Mouse (Mus musculus) mouse embryonic stem cell (cell line): ENCODE results near the gene Fbh1.

Source experiments
- in situ Hi-C, 2 experiments: fragments of 300-500 bp; cut with MboI; formaldehyde crosslinking; loops; 1 replicate in 1 of 2; 3 replicates in 1 of 2; pipeline ENCODE4 v1.14.3; 2019 to 2020; ENCODE audit warnings: low sequenced_read_pairs in 2 of 2, low pct_unique_long_range_greater_than_20kb in 1 of 2, mixed read lengths in 1 of 2; ENCODE audit not compliant: unreplicated experiment in 1 of 2

Gene Fbh1

DNA sequence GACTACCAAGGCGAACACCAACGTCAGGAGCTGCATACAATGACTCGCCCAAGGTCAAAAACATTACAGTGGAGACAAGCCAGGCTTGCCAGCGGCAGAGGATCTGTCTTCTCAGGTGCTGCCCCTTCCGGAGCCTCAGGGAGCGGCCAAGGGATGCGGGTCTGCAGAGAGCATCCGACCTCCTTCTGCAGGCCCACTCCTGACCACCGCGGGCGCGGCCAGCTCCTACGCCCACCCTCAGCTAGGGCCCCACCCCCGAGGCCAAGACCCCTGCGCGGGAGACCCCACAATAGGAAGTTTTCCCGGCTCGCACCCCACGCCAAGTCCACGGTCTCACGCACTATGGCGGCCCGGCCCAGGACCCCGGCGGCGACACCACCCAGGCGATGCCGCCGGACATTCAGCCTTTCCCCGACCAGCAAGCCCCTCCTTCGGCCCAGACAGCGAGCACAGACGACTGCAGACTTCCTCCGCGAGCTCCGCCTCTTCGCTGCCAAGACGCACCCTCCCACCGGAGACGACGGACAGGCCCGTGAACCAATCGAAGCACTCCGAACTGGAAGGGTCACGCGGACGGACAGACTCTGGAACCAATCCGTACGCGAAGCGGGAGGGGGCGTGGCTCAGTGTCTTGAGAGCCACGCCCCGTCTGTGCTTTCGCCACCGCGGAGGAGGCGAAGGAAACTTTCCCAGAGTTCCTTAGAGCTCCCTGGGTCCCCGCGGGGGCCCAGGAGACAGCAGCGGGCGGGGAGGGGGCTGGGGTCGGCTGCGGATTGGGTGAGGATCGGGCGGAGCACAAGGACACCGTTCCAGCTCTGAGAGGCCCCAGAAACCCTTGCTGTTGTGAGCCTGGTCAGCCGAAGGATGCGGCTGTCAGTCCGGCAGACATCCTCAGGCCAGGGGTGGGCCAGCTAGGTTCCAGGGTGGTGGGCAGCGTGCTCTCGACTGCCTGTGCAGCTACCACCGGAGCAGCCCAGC is at the start of gene Fbh1, which contains the start of gene Ankrd16:
Gene Fbh1, minus strand, starts transcription at position 492 of the 978 bp plus-strand sequence.
Gene Ankrd16, plus strand, starts transcription at position 786 of the 978 bp plus-strand sequence.
- in situ Hi-C loops: no loop called here

DNA sequence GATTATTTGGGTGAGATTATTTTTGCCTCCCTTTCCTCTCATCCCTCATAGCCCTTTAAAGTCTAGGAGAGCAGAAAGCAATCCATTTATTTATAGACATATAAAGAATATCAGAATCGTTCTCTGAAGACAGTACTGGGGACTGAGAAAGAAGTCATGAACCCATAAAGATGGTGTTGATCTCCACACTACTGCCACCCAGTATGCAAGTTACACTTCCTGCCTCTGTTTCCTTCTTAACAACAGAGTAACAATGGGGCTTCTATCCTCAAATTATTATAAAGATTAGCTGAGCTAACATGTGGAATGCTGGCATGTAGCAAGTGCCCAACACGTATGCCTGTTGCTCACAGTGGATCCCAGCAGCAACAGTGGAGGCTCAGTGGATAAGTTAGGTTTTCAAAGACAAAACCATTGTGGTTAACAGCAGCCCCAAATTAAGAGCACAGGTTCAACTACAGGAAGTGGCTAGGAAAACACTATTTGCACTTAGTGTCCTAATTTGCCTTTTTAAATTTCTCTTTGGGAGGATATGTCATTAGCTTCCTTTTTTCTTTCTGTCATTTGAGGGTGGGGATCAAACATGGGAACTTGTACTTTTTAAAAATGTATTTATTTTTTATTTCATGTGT is 24.0 kb upstream of the Fbh1 start:
- in situ Hi-C loops: no loop called here

DNA sequence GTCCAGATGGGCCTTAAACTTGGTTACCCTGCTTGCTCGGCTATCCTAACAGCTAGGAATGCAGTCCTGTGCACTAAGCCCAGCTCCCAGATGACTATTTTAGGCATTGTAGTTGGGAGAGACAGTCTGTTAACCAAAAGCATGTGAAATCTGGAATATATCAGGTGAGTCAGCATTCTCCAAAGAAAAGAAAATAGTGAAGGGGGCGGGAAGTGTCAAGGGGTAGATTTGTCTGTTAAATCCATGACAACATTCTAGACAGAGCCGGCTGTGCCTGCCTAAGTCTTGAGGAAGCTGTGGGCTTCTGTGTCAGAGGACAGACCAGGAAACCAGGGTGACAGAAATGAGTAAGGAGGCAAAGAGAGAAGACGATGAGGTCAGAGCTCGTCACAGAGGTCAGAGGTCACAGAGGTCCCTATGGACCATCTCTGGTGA is 20.6 kb upstream of the Fbh1 start:
- in situ Hi-C loops: no loop called here

DNA sequence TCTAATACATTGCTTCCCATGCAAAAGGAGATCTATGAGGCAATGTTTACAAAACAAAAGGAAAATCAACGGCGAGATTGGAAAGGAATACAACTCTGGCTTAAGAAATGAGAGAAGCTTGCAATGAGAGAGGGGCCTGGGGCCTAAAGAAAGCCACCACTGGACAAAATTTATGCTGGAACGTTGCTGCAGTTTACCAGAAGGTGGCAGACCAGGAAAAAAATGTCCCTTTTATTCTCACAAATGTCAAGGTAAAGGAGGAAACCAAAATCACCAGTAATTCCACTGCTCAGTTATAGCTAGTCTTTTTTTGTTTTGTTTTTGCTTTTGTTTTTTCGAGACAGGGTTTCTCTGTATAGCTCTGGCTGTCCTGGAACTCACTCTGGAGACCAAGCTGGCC is 17.3 kb upstream of the Fbh1 start:
- in situ Hi-C loops: no loop called here

DNA sequence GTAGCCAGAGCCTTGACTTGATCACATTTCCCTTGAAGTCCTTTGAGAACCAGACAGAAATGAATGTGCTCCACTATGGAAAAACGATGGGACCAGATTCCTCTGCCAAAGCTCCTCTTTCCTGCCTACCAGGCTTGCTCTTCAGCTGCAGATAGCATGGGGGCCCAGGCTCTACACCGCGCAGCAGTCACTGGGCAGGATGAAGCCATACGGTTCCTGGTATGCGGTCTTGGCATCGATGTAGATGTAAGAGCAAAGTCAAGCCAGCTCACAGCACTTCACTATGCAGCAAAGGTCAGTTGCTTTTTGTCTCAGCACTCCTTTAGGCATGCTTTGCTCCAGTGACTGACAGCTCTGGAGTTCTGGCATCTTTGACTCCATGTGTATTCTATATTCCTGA is 6.8 kb upstream of the Fbh1 start:
- in situ Hi-C loops: no loop called here

DNA sequence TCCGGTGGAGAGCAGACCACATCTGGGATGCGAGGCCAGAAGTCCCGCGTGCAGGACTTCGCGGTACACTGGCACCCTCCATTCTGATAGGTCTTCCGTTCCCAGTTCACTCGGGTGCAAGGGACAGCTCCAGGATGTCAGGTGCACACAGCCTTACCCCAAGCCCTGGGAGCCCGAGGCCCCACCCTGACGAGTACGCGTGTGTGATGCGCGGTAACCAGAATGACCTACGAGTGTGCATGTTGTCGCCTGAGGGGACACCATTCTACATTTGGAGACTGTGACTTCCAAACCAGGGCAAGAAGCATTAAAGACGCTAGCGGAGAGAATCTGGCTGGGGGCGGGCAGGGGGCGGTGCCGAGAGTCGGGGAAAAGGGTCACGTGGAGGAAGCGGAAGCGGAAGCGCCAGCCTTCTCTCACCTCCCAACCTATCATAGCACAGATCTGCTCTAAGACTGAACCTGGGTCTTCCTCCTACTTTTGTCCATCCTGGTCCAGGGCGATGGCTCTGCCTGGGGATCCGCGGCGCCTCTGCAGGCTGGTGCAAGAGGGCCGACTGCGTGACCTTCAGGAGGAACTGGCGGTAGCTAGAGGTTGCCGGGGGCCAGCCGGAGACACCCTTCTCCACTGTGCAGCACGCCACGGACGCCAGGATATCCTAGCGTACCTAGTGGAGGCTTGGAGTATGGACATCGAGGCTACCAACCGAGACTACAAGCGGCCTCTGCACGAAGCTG is 873 bp upstream of the Fbh1 start:
- in situ Hi-C loops: no loop called here

DNA sequence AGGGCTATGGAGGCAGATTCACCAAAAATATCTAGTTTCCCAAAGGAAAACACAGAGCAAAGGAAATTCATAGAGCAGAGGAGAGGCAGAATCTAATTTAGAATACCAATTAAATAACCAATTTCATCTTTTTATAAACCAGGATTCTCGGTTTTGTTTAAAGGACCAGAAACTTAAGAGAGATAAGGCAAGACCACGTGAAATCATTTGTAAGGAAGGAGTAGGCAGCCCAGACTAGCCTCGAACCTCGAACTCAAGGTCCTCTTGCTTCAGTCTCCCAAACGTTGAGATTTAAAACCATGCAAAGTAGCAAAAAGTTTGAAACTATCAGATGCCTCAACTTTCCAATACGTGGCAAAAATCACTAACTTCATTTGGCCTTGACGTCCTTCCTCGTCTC is 967 bp downstream of the Fbh1 start:
- in situ Hi-C loops: no loop called here

DNA sequence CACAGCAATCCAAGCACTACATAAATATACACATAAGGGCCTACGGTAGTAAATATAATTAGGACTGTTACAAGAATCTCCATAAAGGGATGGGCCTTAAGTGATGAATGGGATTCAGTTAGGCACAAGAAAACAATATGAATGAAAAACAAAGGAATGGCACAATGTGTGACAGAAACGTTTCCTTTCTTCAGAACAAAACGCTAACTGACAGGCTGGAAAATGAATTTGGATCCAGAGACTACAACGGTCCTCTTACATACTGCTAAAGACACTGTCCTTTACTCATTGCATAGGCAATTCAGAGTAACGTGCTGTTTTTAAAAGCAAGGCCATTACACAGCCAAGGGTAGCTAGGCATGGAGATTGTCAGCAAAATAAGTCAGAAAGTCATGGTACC is 2.3 kb downstream of the Fbh1 start:
- in situ Hi-C loops: no loop called here

DNA sequence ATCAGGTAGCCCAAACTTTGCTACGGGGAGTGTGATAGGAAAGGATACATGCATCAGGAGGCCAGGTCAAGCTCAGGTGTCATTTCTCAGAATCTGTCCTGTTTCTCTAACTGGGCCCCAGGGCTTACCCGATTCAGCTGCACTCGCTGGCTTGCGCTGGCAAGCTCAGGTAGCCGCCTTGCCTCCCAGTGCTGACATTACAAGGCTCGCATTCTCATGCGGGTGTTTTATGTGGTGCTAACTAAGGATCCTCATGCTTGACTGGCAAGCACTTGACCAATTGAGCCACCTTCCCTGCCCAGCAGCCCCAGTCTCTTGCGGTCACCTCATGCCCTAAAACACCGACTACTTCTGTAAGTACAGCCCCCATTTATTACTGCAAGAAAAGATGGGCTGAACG is 3.0 kb downstream of the Fbh1 start:
- in situ Hi-C loops: no loop called here

DNA sequence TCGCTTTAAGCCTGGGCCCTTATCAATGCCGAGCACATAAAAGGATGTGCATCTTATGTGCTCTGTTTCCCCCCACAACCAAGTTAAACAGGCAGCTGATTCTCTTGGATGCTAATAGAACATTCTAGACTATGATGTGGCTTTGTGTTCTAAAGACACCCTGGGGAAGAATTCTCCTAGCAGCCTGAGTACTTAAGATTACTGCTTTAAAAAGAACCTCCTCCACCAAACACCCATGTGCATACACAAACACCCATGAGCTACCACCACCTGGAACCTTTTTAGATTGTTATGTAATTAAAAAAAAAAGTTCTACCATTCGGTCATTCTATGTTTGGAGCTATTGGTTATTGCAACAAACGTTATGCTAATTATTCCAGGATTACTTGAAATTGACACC is 5.0 kb downstream of the Fbh1 start:
- in situ Hi-C loops: no loop called here

DNA sequence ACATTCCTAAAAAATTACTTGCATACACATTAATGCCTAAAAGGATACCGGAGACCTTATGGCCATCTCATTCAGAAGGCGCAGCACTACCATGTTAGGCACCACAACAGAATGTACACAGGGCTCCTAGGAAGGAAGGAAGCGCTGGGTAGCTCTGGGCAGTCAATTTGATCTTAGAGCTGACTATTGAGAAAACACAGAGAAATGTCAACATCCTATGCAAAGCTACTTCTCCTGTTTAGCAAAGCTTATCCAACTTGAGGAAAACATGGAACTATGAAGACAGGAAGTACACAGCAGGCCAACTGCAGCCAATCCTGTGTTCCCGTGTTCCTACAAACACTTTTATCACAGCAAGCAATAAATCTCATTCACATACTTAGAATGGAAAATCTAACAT is 5.7 kb downstream of the Fbh1 start:
- in situ Hi-C loops: no loop called here

DNA sequence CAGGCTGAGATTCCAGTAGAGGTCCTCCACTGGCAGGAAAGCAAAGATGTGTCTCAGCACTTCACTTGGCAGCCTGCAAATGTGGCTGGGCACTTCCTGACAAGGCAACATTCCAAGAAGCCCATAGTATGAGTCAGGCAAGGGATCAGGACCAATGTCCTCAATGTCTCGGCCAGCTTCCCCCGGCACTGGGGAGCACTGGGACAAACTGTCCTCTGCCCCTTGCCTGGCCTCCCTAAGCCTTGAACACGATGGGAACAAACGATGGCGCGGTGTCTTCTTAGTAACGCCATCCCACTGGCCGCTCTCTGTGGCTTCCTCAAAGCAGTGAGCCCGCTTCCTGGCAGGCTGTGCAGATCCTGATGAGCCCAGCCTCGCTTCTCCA is 10.2 kb downstream of the Fbh1 start:
- in situ Hi-C loops: no loop called here

DNA sequence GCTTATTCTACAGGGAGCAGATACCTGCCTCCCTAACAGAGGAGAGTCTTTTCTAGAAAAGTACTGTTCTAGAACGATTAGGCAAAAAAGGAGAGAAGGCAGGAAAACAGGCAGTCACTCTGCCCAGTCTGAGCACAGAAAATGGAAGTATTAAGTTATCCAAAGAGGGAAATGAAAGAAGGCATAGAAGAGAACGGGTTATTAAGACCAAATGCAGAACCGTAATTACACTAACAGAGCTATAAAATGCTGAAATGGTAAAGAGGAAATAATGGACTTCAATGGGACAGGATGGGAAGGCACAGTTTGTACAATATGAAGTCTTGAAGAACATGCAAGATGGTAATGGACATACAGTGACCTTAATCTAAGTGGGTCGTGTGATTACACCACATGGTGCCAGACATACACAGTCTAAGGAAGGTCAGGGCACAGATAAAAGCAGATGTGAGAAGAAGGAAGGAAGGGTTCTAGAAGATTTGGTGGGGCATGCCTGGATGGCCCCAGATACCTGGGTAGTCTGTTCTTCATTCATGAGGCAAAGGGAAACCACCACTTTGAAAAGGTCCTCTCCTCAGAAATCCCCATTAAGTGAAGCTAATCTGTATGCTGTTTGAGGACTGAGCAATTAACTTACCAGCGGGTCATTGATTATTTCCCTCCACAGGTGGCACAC is 10.8 kb downstream of the Fbh1 start:
- in situ Hi-C loops: no loop called here

DNA sequence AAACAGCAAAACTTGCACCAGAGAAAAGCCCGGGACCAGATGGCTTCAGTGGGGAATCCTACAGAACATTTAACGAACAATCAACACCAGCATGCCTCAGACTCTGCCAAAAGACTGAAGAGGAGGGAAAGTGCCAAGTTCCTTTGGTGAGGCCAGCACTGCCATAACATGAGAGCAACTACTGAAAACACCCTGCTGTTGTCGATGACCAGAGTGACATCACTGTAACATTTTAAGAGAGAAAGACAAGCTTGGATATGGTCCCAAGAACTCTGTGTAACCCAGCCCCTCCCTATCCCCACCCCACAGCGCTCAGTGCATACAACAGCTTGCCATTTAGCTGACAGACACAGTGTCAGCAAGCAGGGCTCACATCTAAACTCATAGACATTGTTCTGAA is 11.7 kb downstream of the Fbh1 start:
- in situ Hi-C loops: no loop called here

DNA sequence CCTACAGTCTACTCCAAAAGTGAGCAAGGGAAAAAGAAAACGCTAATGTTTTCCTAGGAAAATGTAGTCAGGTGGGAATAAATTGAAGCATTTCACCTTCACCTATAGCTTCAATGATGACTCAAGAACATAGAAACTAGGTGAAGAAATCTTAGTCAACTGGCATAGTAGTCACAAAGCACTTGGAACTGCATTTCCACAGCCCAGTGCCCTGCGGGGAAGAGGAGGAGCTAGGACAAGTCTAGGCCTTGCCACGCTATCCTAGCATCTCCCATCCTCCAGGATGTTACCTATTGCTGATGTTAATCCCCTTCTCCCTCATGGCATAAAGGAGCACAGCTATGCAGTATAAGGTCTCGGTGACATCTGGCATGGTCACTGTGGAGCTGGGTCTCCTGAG is 14.8 kb downstream of the Fbh1 start:
- in situ Hi-C loops: no loop called here

DNA sequence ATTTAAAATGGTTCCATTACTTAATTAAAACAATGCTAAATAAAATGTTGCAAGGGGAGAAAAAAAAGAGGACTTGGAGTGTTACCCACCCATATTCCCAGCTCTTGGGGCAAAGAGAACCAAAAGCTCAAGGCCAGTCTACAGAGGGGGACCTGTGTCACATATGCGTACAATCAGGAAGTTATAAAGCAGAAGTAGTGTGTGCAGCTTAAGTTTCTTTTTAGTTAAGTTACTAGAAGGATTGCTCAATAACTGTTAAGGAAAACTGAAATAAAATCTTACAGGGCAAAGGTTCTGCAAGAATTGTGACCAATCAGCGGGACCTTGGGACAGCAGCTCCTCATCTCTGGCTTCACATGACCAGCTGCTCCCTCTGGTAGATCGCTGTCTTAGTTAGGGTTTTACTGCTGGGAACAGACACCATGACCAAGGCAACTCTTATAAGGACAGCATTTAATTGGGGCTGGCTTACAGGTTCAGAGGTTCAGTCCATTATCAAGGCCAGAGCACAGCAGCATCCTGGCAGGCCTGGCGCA is 37.8 kb downstream of the Fbh1 start:
- in situ Hi-C loops: no loop called here

DNA sequence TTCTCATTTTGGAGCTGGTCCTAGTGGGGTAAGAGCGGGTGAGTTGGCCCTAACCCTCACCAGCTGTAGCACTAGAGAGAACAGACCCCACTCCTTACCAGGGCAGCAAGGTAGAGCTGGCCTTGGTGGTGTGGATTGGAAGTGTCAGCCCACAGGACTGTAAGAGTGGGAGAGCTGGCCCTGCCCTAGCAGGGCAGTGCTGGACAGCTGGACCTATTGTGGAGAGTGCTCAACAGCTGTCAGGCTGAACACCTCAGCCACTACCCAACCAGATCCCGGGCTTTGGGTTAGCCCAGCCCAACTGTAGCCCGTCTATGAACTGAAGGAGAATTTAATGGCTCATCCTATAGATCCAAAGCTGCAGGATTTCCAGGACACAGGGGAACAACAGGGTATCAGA is 38.6 kb downstream of the Fbh1 start:
- in situ Hi-C loops: no loop called here

DNA sequence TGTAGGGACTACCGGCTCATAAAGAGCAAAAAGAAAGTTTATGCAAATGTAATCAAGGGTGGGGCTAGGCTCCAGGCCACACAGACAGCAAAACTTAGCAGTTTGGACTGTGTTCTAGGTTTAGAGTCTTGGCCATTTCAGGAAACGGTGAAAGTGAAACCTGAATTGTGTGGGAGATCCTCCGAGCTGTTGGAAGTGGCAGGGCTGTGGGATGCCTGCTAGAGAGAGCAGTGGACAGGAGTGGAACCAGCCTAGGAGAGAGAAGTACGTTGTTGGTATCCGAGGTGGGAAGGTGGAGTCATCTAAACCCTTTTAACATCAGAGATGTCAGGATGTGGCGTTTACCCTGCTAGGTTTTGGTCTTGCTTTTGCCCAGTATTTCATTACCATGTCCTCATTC is 41.5 kb downstream of the Fbh1 start:
- in situ Hi-C loops: no loop called here
